Mouse (Mus musculus) stomach, postnatal 0 days (tissue): Measurements from ENCODE around the gene Ada.

Source experiments
- CTCF ChIP-seq: IDR thresholded peaks from 2 replicates; pipeline ENCODE4 v1.5.1; 2016; ENCODE audit warnings: antibody characterized with exemption, low read depth, mild to moderate bottlenecking, moderate library complexity
- EP300 ChIP-seq: optimal IDR thresholded peaks from 2 replicates; pipeline ENCODE3; 2016; ENCODE audit warnings: antibody characterized with exemption

- no peak for TF ChIP-seq EP300
- TF ChIP-seq CTCF = no peak
These were observed 20.7 kb upstream of the Ada start for GRCm38 (mm10) chr2:163770731-163771130.
